Mouse (Mus musculus) liver, postnatal 0 days (tissue): ENCODE measurements around the gene Dpagt1. TPM values are rescaled to one million over a fixed set of nuclear protein-coding genes. Genes with fewer than 3 reads are reported as not detected.
"Not testable (repeated sequence)": the region's sequence is repeated elsewhere in the genome, so short reads cannot be mapped to it uniquely, and the experiment has no call there.

Source experiments
- ATAC-seq: fragments of 200-750 bp; cut with Nextera tagmentation; 2 replicates; pipeline ENCODE4 v1.8.0; 2017; ENCODE audit warnings: mild to moderate bottlenecking, moderate library complexity
- DNase-seq: peaks from one replicate; pipeline ENCODE4 v3.0.0-alpha.2; 2016
- H3K27ac ChIP-seq: fragments of 300-500 bp; sonication (generic); 2 replicates; pipeline ENCODE4 v1.5.1; 2014; ENCODE audit warnings: antibody characterized with exemption, moderate library complexity, mild to moderate bottlenecking, low read depth
- H3K27me3 ChIP-seq: fragments of 300-500 bp; sonication (generic); 2 replicates; pipeline ENCODE4 v1.6.1; 2014; ENCODE audit warnings: low read length, control low read depth, mixed read lengths; ENCODE audit not compliant: insufficient read depth
- H3K36me3 ChIP-seq: fragments of 300-500 bp; sonication (generic); replicated peaks from 2 replicates; pipeline ENCODE4 v1.6.1; 2014; ENCODE audit warnings: mild to moderate bottlenecking, control low read depth, low read length, moderate library complexity, mixed read lengths; ENCODE audit not compliant: insufficient read depth
- H3K4me1 ChIP-seq: fragments of 300-500 bp; sonication (generic); 2 replicates; pipeline ENCODE4 v1.6.1; 2014; ENCODE audit warnings: antibody characterized with exemption, mild to moderate bottlenecking, control low read depth; ENCODE audit not compliant: insufficient read depth
- H3K4me2 ChIP-seq: fragments of 300-500 bp; sonication (generic); 2 replicates; pipeline ENCODE4 v1.6.1; 2014; ENCODE audit warnings: low read depth, mild to moderate bottlenecking, low read length, moderate library complexity, mixed read lengths
- H3K4me3 ChIP-seq: fragments of 300-500 bp; sonication (generic); 2 replicates; pipeline ENCODE4 v1.5.1; 2014; ENCODE audit warnings: low read depth, low read length
- H3K9ac ChIP-seq: fragments of 300-500 bp; sonication (generic); replicated peaks from 2 replicates; pipeline ENCODE4 v1.6.1; 2014; ENCODE audit warnings: mild to moderate bottlenecking, moderate library complexity
- H3K9me3 ChIP-seq: fragments of 300-500 bp; sonication (generic); 2 replicates; pipeline ENCODE4 v1.6.1; 2016; ENCODE audit warnings: mild to moderate bottlenecking, control low read depth, low read length, mixed read lengths
- CTCF ChIP-seq: sonication (generic); IDR thresholded peaks from 2 replicates; pipeline ENCODE4 v1.5.1; 2016; ENCODE audit warnings: antibody characterized with exemption, low read depth
- EP300 ChIP-seq: IDR thresholded peaks from 2 replicates; pipeline ENCODE4 v1.6.1; 2016; ENCODE audit warnings: antibody characterized with exemption, low read depth, mild to moderate bottlenecking
- WGBS: fragments of 180-500 bp; shearing (Covaris S2); extraction: QIAGEN DNeasy Blood & Tissue Kit; methylation state at CpG from one replicate; pipeline ENCODE4 v1.1.7; 2014; ENCODE audit not compliant: insufficient replicate concordance; 5-methylcytosine and 5-hydroxymethylcytosine counted together
- polyA plus RNA-seq: library from polyadenylated mRNA; unstranded; fragments of >200 nt; fragmentation: Nextera tagmentation; extraction: Ambion mirVana; gene quantifications from 2 replicates; pipeline ENCODE4 v1.2.1, GENCODE M21; 2015

The Dpagt1 gene
- polyA plus RNA-seq, 1 experiment from 2014 or later = 19.0 TPM

DNA sequence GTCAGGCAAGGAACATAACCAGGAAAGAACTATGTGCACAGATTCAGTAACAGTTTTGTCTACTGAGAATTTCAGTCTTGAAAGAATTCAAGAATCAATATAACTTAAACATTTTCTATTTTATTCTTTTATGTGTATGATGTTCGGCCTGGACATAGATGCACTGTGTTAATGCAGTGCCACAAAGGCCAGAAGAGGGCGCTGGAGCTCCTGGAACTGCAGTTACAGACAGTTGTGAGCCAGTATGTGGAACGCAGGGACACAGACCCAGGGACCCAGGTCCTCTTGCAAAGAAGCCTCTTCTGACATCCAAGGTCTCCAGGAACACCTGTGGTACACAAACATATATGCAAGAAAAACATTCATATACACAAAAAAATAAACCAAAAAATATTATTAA lies 38.7 kb downstream of the Dpagt1 start:
- DNase-seq = peak; percentile 40

DNA sequence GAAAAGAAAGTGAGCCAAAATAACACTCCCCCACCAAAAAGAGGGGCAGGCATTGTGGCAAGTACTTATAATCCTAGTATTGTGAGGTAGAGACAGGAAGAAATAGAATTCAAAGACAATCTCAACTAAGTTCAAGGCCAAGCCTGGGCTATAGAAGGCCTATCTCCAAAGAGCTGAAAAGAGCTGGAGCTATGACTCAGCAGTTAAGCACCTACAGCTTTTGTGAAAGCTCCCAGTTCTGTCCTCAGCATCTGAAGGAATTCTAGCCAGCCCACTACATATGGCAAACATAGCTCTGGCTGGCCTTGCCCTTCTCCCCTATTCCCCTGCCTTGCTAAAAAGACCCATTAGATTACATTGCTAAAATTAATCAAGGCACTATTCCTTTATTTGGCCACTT lies 47.6 kb downstream of the Dpagt1 start:
- no peak overlapping the region for H3K4me3 ChIP-seq
- no peaks in the 10 kb centered on the region for H3K36me3 ChIP-seq
- H3K4me1 ChIP-seq = peaks cover 10% of the 10 kb centered on the region
- DNase-seq = no peak
- 0 out of 2 replicates have a peak overlapping the region, but pooled peaks have one; percentile 1 for H3K27ac ChIP-seq
- no peak overlapping the region for H3K9ac ChIP-seq
- TF ChIP-seq EP300 = no peak
- TF ChIP-seq CTCF = no peak
- peak; percentile 21; the same call in 1 of the 2 replicates for ATAC-seq
- no peaks in the 10 kb centered on the region for H3K9me3 ChIP-seq
- H3K4me2 ChIP-seq = no peak overlapping the region
- H3K27me3 ChIP-seq = no peaks in the 10 kb centered on the region

More for the DNA sequence above, 38.7 kb downstream of the Dpagt1 start:
- H3K27me3 ChIP-seq = no peaks in the 10 kb centered on the region
- H3K9ac ChIP-seq = no peak overlapping the region
- H3K36me3 ChIP-seq = no peaks in the 10 kb centered on the region; the same call in 1 of the 2 replicates
- 67% methylated on average over 3 of the region's 3 CpGs for WGBS
- peaks cover 6% of the 10 kb centered on the region for H3K4me1 ChIP-seq
- no peak overlapping the region for H3K4me2 ChIP-seq
- no peaks in the 10 kb centered on the region for H3K9me3 ChIP-seq
- TF ChIP-seq CTCF = peak; percentile 66
- TF ChIP-seq EP300 = no peak
- ATAC-seq = no peak
- no peak overlapping the region for H3K27ac ChIP-seq
- H3K4me3 ChIP-seq = no peak overlapping the region

DNA sequence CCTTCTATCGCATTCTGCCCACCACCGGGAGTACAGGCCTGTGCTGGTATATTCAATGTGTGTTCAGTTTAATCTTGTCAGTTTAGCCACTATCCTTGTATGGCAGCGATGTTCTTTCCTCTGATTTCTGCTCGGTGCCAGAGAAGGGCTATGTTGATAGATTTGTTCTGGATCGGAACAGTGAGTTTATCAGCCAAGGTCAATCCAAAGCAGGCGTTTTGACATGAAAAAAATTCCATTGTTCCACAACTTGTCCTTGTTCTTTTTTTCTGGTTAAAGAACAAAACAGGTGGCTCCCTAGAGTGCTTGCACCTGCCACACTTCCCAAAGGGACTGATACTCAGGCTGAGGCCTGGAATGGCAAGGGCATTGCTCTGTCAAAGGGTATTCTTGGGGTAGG lies 50.3 kb downstream of the Dpagt1 start:
- Histone ChIP-seq H3K27ac (no peak overlapping the region), H3K9me3 (no peaks in the 10 kb centered on the region), H3K9ac (no peak overlapping the region), H3K4me2 (no peak overlapping the region), H3K27me3 (no peaks in the 10 kb centered on the region), H3K36me3 (peaks cover 8% of the 10 kb centered on the region), H3K4me1 (peaks cover 27% of the 10 kb centered on the region), H3K4me3 (no peak overlapping the region)
- WGBS = 89% methylated on average over 6 of the region's 6 CpGs
- no peak for DNase-seq
- no peak for ATAC-seq
- TF ChIP-seq CTCF (no peak), EP300 (no peak)

DNA sequence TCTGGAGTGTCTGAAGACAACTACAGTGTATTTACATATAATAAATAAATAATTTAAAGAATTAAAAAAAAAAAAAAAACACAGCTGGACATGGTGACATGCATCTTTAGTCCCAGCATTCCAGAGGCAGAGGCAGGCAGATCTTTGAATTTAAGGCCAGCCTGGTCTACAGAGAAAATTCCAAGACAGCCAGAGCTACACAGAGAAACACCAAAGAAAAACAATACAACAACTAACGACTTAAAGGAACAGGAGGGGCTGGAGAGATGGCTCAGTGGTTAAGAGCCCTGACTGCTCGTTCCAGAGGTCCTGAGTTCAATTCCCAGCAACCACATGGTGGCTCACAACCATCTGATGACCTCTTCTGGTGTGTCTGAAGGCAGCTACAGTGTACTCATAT lies 51.5 kb downstream of the Dpagt1 start:
- 75% methylated on average over 2 of the region's 2 CpGs for WGBS
- DNase-seq, H3K4me2 ChIP-seq, H3K9me3 ChIP-seq, H3K27ac ChIP-seq, H3K27me3 ChIP-seq, H3K4me3 ChIP-seq, H3K9ac ChIP-seq, ATAC-seq: not testable (repeated sequence)
- H3K36me3 ChIP-seq = peaks cover 14% of the 10 kb centered on the region
- H3K4me1 ChIP-seq = peaks cover 27% of the 10 kb centered on the region

DNA sequence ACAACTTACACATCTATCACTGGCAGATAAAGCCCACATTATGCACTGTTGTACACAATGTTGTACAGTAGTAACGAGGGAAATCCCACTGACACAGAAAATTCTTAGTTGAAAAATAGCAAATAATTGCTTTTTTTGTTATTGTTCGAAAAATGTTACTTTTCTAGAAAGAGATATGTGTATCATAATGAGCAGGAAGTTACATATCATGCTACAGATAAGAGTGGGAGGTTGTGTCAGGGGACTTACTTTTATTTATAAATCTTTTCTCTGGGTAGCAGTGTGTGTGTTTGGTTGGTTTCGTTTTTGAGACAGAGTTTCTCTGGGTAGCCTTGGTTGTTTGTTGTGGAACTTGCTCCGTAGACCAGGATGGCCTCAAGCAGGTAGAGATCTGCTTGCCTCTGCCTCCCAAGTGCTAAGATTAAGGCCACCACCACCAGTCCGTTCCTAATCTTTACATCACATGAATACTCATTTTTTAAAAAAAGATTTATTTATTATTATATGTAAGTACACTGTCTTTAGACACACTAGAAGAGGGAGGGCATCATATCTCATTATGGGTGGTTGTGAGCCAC lies 52.4 kb downstream of the Dpagt1 start:
- Histone ChIP-seq H3K27me3 (no peaks in the 10 kb centered on the region), H3K4me1 (peaks cover 27% of the 10 kb centered on the region), H3K4me3 (peak overlapping the region; percentile 75), H3K9me3 (no peaks in the 10 kb centered on the region), H3K27ac (peak overlapping the region; percentile 82), H3K9ac (peak overlapping the region; percentile 64), H3K36me3 (peaks cover 22% of the 10 kb centered on the region), H3K4me2 (peak overlapping the region; percentile 75)
- DNase-seq (no peak), ATAC-seq (no peak)
- TF ChIP-seq CTCF (no peak), EP300 (no peak)
- 50% methylated on average over 5 of the region's 5 CpGs for WGBS

DNA sequence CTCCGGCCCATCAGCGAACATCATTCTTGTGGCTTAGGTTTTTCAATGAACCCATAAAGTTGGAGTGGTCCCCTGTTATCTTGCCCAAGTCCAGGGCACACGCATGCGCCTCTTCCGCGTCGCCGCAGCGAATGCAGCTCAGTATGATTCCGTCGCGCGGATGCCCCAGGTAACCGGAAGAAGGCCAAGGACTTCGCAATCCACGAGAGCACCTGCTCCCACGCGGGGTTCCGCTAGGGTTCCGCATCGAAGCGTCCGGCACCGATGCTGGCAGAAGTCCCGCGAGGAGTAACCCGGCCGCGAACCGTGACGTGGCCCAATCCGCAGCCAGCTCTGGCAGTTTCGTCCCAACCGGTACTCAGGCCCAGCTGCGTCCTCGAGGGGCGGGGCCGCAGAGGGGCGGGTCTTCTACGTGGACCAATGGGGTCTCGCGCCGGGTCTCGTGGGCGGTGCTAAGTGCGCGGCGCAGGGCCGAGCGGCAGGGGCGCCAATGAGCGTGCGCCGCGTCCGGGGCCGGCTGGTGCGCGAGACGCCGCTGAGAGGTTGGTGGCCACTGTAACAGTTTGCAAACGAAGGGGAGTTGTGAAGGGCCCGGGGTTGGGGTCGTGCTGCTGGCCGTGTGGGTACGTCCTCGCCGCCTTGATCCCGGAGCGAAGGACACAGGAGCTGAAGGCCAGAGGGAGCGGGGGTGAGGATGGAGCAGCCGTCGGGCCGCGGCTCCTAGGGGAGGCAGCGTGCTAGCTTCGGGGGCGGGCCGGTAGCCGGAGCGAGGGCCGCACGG lies 53.4 kb downstream of the Dpagt1 start, which contains the start of gene Hyou1:
Gene Hyou1 (plus strand): TSS at position 437 of the 781 bp plus-strand sequence.
- H3K4me1 ChIP-seq = peaks cover 23% of the 10 kb centered on the region
- peaks cover 27% of the 10 kb centered on the region for H3K36me3 ChIP-seq
- peak within 1 kb of the TSS; percentile 88 for H3K27ac ChIP-seq
- H3K9me3 ChIP-seq = no peaks in the 10 kb centered on the region
- peak; percentile 98 for ATAC-seq
- H3K4me3 ChIP-seq = peak within 1 kb of the TSS; percentile 75
- no peaks in the 10 kb centered on the region for H3K27me3 ChIP-seq
- H3K9ac ChIP-seq = peak within 1 kb of the TSS; percentile 86
- DNase-seq = peak; percentile 100
- TF ChIP-seq CTCF (peak; percentile 51), EP300 (no peak)
- peak within 1 kb of the TSS; percentile 96 for H3K4me2 ChIP-seq
- 2% methylated on average over 71 of the region's 83 CpGs for WGBS
